Mouse (Mus musculus) MEL (cell line): Measurements from ENCODE around the gene B4galt1. TPM values are rescaled to one million over a fixed set of nuclear protein-coding genes. Genes with fewer than 3 reads are reported as not detected.

Experiments used
- DNase-seq: peaks from one replicate; pipeline ENCODE4 v3.0.0; 2011; ENCODE audit warnings: low read depth, low spot score
- H3K27ac ChIP-seq: 2 replicates; pipeline ENCODE4 v1.5.1; 2012; ENCODE audit warnings: low read depth, mild to moderate bottlenecking, control low read depth, low read length, moderate library complexity; ENCODE audit not compliant: control insufficient read depth
- H3K27me3 ChIP-seq, 2 experiments: fragments of 150-350 bp in 1 of 2; sonication (generic) in 1 of 2; 2 replicates each; pipeline ENCODE4 v1.6.1; 2012; ENCODE audit warnings: low read length in 2 of 2, mild to moderate bottlenecking in 2 of 2, improper control_type of control experiment in 1 of 2, moderate library complexity in 1 of 2; ENCODE audit not compliant: insufficient read depth in 2 of 2, control insufficient read depth in 1 of 2
- H3K36me3 ChIP-seq, 2 experiments: 2 replicates each; pipeline ENCODE4 v1.6.1; 2012 to 2014; ENCODE audit warnings: low read length in 2 of 2, improper control_type of control experiment in 1 of 2, inconsistent platforms in 1 of 2, mild to moderate bottlenecking in 1 of 2; ENCODE audit not compliant: insufficient read depth in 2 of 2, control insufficient read depth in 1 of 2
- H3K4me1 ChIP-seq, 2 experiments: fragments of 150-350 bp in 1 of 2; sonication (generic) in 1 of 2; 2 replicates each; pipeline ENCODE4 v1.6.1; 2012; ENCODE audit warnings: low read length in 2 of 2, improper control_type of control experiment in 1 of 2, mild to moderate bottlenecking in 1 of 2; ENCODE audit not compliant: insufficient read depth in 2 of 2, control insufficient read depth in 1 of 2
- H3K4me3 ChIP-seq, 2 experiments: fragments of 150-350 bp in 1 of 2; sonication (generic) in 1 of 2; 2 replicates each; pipeline ENCODE4 v1.5.1; 2012; ENCODE audit warnings: low read depth in 2 of 2, low read length in 2 of 2, mild to moderate bottlenecking in 2 of 2, moderate library complexity in 2 of 2, control low read depth in 1 of 2, improper control_type of control experiment in 1 of 2; ENCODE audit not compliant: control insufficient read depth in 1 of 2, insufficient read depth in 1 of 2
- H3K79me2 ChIP-seq: 2 replicates; pipeline ENCODE4 v1.6.1; 2012; ENCODE audit warnings: mild to moderate bottlenecking, low read length, moderate library complexity; ENCODE audit not compliant: control insufficient read depth, poor library complexity, insufficient read depth
- H3K9ac ChIP-seq: 2 replicates; pipeline ENCODE4 v1.6.1; 2012; ENCODE audit warnings: low read depth, mild to moderate bottlenecking, control low read depth, low read length, moderate library complexity; ENCODE audit not compliant: control insufficient read depth, poor library complexity, severe bottlenecking
- H3K9me3 ChIP-seq: fragments of 150-350 bp; sonication (generic); replicated peaks from 2 replicates; pipeline ENCODE4 v1.6.1; 2012; ENCODE audit warnings: mild to moderate bottlenecking, low read length, improper control_type of control experiment, moderate library complexity; ENCODE audit not compliant: insufficient read depth
- BHLHE40 ChIP-seq: IDR thresholded peaks from 2 replicates; pipeline ENCODE4 v1.6.1; 2012; ENCODE audit warnings: low read depth, mild to moderate bottlenecking, inconsistent platforms, low read length, improper control_type of control experiment, borderline replicate concordance
- CHD1 ChIP-seq: IDR thresholded peaks from 2 replicates; pipeline ENCODE4 v1.6.1; 2012; ENCODE audit warnings: low read depth, mild to moderate bottlenecking, inconsistent platforms, low read length, improper control_type of control experiment
- CTCF ChIP-seq, 3 experiments: IDR thresholded peaks in 2 of 3; conservative IDR thresholded peaks in 1 of 3; 2 replicates each; pipeline ENCODE4 v1.5.1; 2011 to 2012; ENCODE audit warnings: low read length in 3 of 3, low read depth in 2 of 3, mild to moderate bottlenecking in 2 of 3, improper control_type of control experiment in 1 of 3, inconsistent platforms in 1 of 3, mixed read lengths in 1 of 3, moderate library complexity in 1 of 3; ENCODE audit not compliant: control insufficient read depth in 1 of 3, insufficient read depth in 1 of 3, poor library complexity in 1 of 3, severe bottlenecking in 1 of 3
- E2F4 ChIP-seq: IDR thresholded peaks from 2 replicates; pipeline ENCODE4 v1.6.1; 2011; ENCODE audit warnings: low read depth, low read length, improper control_type of control experiment, borderline replicate concordance
- ELF1 ChIP-seq: IDR thresholded peaks from 2 replicates; pipeline ENCODE4 v1.6.1; 2014; ENCODE audit warnings: low read depth, mild to moderate bottlenecking, inconsistent platforms, low read length, improper control_type of control experiment, moderate library complexity
- EP300 ChIP-seq, 2 experiments: IDR thresholded peaks; 2 replicates each; pipeline ENCODE4 v1.6.1; 2011; ENCODE audit warnings: improper control_type of control experiment in 2 of 2, low read length in 2 of 2, low read depth in 1 of 2, mild to moderate bottlenecking in 1 of 2
- GATA1 ChIP-seq: IDR thresholded peaks from 2 replicates; pipeline ENCODE4 v1.6.1; 2011; ENCODE audit warnings: low read depth, low read length, improper control_type of control experiment
- JUND ChIP-seq: IDR thresholded peaks from 2 replicates; pipeline ENCODE4 v1.6.1; 2011; ENCODE audit warnings: low read depth, mild to moderate bottlenecking, improper control_type of control experiment, low read length
- MAFK ChIP-seq: IDR thresholded peaks from 2 replicates; pipeline ENCODE4 v1.6.1; 2011; ENCODE audit warnings: low read depth, mild to moderate bottlenecking, low read length, improper control_type of control experiment, borderline replicate concordance
- MAX ChIP-seq: IDR thresholded peaks from 2 replicates; pipeline ENCODE4 v1.6.1; 2011; ENCODE audit warnings: low read length, improper control_type of control experiment
- MAZ ChIP-seq: IDR thresholded peaks from 2 replicates; pipeline ENCODE4 v1.6.1; 2012; ENCODE audit warnings: low read depth, mild to moderate bottlenecking, inconsistent platforms, low read length, improper control_type of control experiment
- MYC ChIP-seq: IDR thresholded peaks from 2 replicates; pipeline ENCODE4 v1.6.1; 2011; ENCODE audit warnings: low read depth, mild to moderate bottlenecking, low read length, improper control_type of control experiment, moderate library complexity
- NELFE ChIP-seq: IDR thresholded peaks from 2 replicates; pipeline ENCODE4 v1.6.1; 2011; ENCODE audit warnings: low read depth, low read length, improper control_type of control experiment
- NRF1 ChIP-seq: IDR thresholded peaks from 2 replicates; pipeline ENCODE4 v1.6.1; 2014; ENCODE audit warnings: low read depth, mild to moderate bottlenecking, inconsistent platforms, low read length, improper control_type of control experiment, moderate library complexity; ENCODE audit not compliant: poor library complexity, insufficient read depth, severe bottlenecking
- POLR2A ChIP-seq, 2 experiments: IDR thresholded peaks; 2 replicates each; pipeline ENCODE4 v1.6.1; 2011 to 2012; ENCODE audit warnings: low read length in 2 of 2, mild to moderate bottlenecking in 2 of 2, control low read depth in 1 of 2, improper control_type of control experiment in 1 of 2, low read depth in 1 of 2, moderate library complexity in 1 of 2; ENCODE audit not compliant: control insufficient read depth in 1 of 2, insufficient read depth in 1 of 2, poor library complexity in 1 of 2
- POLR2AphosphoS2 ChIP-seq: IDR thresholded peaks from 2 replicates; pipeline ENCODE4 v1.6.1; 2011; ENCODE audit warnings: low read length, improper control_type of control experiment
- POLR2AphosphoS5 ChIP-seq: IDR thresholded peaks from 2 replicates; pipeline ENCODE4 v1.6.1; 2012; ENCODE audit warnings: low read depth, borderline replicate concordance, mild to moderate bottlenecking, inconsistent platforms, low read length, moderate library complexity, mixed read lengths
- RCOR1 ChIP-seq: IDR thresholded peaks from 2 replicates; pipeline ENCODE4 v1.6.1; 2012; ENCODE audit warnings: low read depth, mild to moderate bottlenecking, inconsistent platforms, low read length, improper control_type of control experiment
- SMC3 ChIP-seq: IDR thresholded peaks from 2 replicates; pipeline ENCODE4 v1.6.1; 2011; ENCODE audit warnings: low read depth, low read length, improper control_type of control experiment
- TAL1 ChIP-seq: IDR thresholded peaks from 2 replicates; pipeline ENCODE4 v1.6.1; 2012; ENCODE audit warnings: mild to moderate bottlenecking, inconsistent platforms, low read length, moderate library complexity, mixed read lengths
- TBP ChIP-seq: IDR thresholded peaks from 2 replicates; pipeline ENCODE4 v1.8.0; 2011; ENCODE audit warnings: low read depth, low read length, improper control_type of control experiment
- TCF12 ChIP-seq: IDR thresholded peaks from 2 replicates; pipeline ENCODE4 v1.6.1; 2014; ENCODE audit warnings: low read depth, mild to moderate bottlenecking, inconsistent platforms, low read length, improper control_type of control experiment, moderate library complexity
- USF2 ChIP-seq, 2 experiments: IDR thresholded peaks; 2 replicates each; pipeline ENCODE4 v1.6.1; 2011 to 2012; ENCODE audit warnings: improper control_type of control experiment in 2 of 2, low read length in 2 of 2, borderline replicate concordance in 1 of 2, inconsistent platforms in 1 of 2, low read depth in 1 of 2, mild to moderate bottlenecking in 1 of 2; ENCODE audit not compliant: insufficient read depth in 1 of 2
- ZC3H11A ChIP-seq: IDR thresholded peaks from 2 replicates; pipeline ENCODE4 v1.6.1; 2012; ENCODE audit warnings: low read depth, mild to moderate bottlenecking, inconsistent platforms, low read length, improper control_type of control experiment
- ZKSCAN1 ChIP-seq: IDR thresholded peaks from 2 replicates; pipeline ENCODE4 v1.6.1; 2012; ENCODE audit warnings: low read depth, mild to moderate bottlenecking, inconsistent platforms, low read length, improper control_type of control experiment, moderate library complexity
- ZMIZ1 ChIP-seq: IDR thresholded peaks from 2 replicates; pipeline ENCODE4 v1.6.1; 2012; ENCODE audit warnings: low read depth, mild to moderate bottlenecking, inconsistent platforms, low read length, improper control_type of control experiment, moderate library complexity
- polyA plus RNA-seq, 2 experiments: library from polyadenylated mRNA; stranded (reverse) in 1 of 2; unstranded in 1 of 2; fragments of >175 nt in 1 of 2; fragments of >200 nt in 1 of 2; gene quantifications; 2 replicates each; pipeline versions ENCODE4 v1.2.1 to v1.2.4; 2012; ENCODE audit warnings: low replicate concordance in 2 of 2, low read depth in 1 of 2; ENCODE audit not compliant: insufficient read length in 2 of 2, insufficient read depth in 1 of 2, missing spikeins in 1 of 2
- total RNA-seq: library from RNA; depleted of rRNA; stranded (reverse); fragments of 300-350 nt; gene quantifications from 2 replicates; pipeline ENCODE4 v1.2.3, GENCODE M21; 2012

Gene B4galt1
- total and polyA plus RNA-seq, 3 experiments, result 10.8 to 22.5 TPM; not detected in 1

GRCm38 (mm10) chr4:40874151-40874600 is 20.4 kb upstream of the B4galt1 start:
- Histone ChIP-seq H3K27ac (no peak overlapping the region), H3K36me3 (peaks cover 0 to 6% of the 10 kb centered on the region in 2 experiments; a peak in 2 of 4 replicates), H3K4me3 (no peak overlapping the region), H3K79me2 (no peaks in the 10 kb centered on the region), H3K27me3 (no peaks in the 10 kb centered on the region), H3K9ac (no peak overlapping the region), H3K9me3 (no peaks in the 10 kb centered on the region), H3K4me1 (peaks cover 3 to 18% of the 10 kb centered on the region in 2 experiments)
- DNase-seq, result no peak
- TF ChIP-seq MYC (no peak), SMC3 (no peak), RCOR1 (no peak), TBP (no peak), POLR2A (IDR thresholded peaks at IDR 0.05; ENCODE audit: control insufficient read depth in 1 of 2, insufficient read depth in 1 of 2, low read depth in 1 of 2, low read length in 2 of 2, poor library complexity in 1 of 2) (no peak)
- TF ChIP-seq, all 39 proteins: peak for 0

- Histone ChIP-seq H3K4me3 (no peak overlapping the region), H3K36me3 (peaks cover 0 to 6% of the 10 kb centered on the region in 2 experiments; a peak in 2 of 4 replicates), H3K79me2 (no peaks in the 10 kb centered on the region), H3K9me3 (no peaks in the 10 kb centered on the region), H3K9ac (no peak overlapping the region), H3K27ac (no peak overlapping the region), H3K4me1 (peaks cover 3 to 18% of the 10 kb centered on the region in 2 experiments)
- DNase-seq, result peak; percentile 41
- no peak for TF ChIP-seq ELF1
- TF ChIP-seq POLR2AphosphoS5, result no peak
- no peak for TF ChIP-seq ZC3H11A
- no peak for TF ChIP-seq MAZ
- no peak for TF ChIP-seq POLR2AphosphoS2
- TF ChIP-seq GATA1, result no peak
- TF ChIP-seq E2F4, result no peak
- no peak for TF ChIP-seq NRF1
- TF ChIP-seq EP300 (IDR thresholded peaks at IDR 0.05; ENCODE audit: low read depth in 1 of 2, low read length in 2 of 2), result peak in 1 of 2 experiments; percentile 14; a peak in 1 of 4 replicates
- TF ChIP-seq, all 39 proteins: peak for 1
- no peaks in the 10 kb centered on the region for H3K27me3 ChIP-seq
These were observed 19.5 kb upstream of the B4galt1 start for GRCm38 (mm10) chr4:40873320-40873719.

- no peak for DNase-seq
- no peak for TF ChIP-seq POLR2AphosphoS2
- no peak for TF ChIP-seq BHLHE40
- TF ChIP-seq MAZ, result no peak
- TF ChIP-seq NELFE, result no peak
- no peak for TF ChIP-seq CTCF (IDR thresholded peaks at IDR 0.05 in 2 of 3, conservative IDR thresholded peaks at IDR 0.05 in 1 of 3; ENCODE audit: control insufficient read depth in 1 of 3, insufficient read depth in 1 of 3, low read depth in 2 of 3, low read length in 3 of 3, poor library complexity in 1 of 3, severe bottlenecking in 1 of 3)
- no peak for TF ChIP-seq TCF12
- no peak for TF ChIP-seq JUND
- no peak for TF ChIP-seq MAFK
- no peak for TF ChIP-seq ZKSCAN1
- no peak for TF ChIP-seq GATA1
- TF ChIP-seq ZMIZ1, result no peak
- no peak for TF ChIP-seq POLR2AphosphoS5
- TF ChIP-seq CHD1, result no peak
- no peak for TF ChIP-seq RCOR1
- TF ChIP-seq MYC, result no peak
- no peak for TF ChIP-seq MAX
- no peak for TF ChIP-seq ZC3H11A
- TF ChIP-seq TAL1, result no peak
- TF ChIP-seq USF2 (IDR thresholded peaks at IDR 0.05; ENCODE audit: borderline replicate concordance in 1 of 2, insufficient read depth in 1 of 2, low read depth in 1 of 2, low read length in 2 of 2), result no peak
- Histone ChIP-seq H3K4me3 (no peak overlapping the region), H3K36me3 (no peaks in the 10 kb centered on the region; a peak in 1 of 4 replicates), H3K27ac (no peak overlapping the region), H3K9me3 (no peaks in the 10 kb centered on the region), H3K27me3 (no peaks in the 10 kb centered on the region), H3K79me2 (no peaks in the 10 kb centered on the region), H3K9ac (no peak overlapping the region), H3K4me1 (peaks cover 3 to 9% of the 10 kb centered on the region in 2 experiments)
These were observed 18.3 kb upstream of the B4galt1 start for GRCm38 (mm10) chr4:40872129-40872528.
